Mouse (Mus musculus) intestine, embryonic 16.5 days (tissue): ENCODE data around the gene Lpin2. TPM values are rescaled to one million over a fixed set of nuclear protein-coding genes. Genes with fewer than 3 reads are reported as not detected.

Source experiments
- ATAC-seq: fragments of 200-750 bp; cut with Nextera tagmentation; 2 replicates; pipeline ENCODE4 v1.8.0; 2017; ENCODE audit warnings: moderate TSS enrichment, moderate library complexity
- H3K27ac ChIP-seq: fragments of 300-500 bp; sonication (generic); 2 replicates; pipeline ENCODE4 v1.5.1; 2014; ENCODE audit warnings: mild to moderate bottlenecking, low read length
- H3K27me3 ChIP-seq: fragments of 300-500 bp; sonication (generic); replicated peaks from 2 replicates; pipeline ENCODE4 v1.6.1; 2014; ENCODE audit warnings: low read length, control low read depth, mixed read lengths; ENCODE audit not compliant: control insufficient read depth, insufficient read depth
- H3K36me3 ChIP-seq: fragments of 300-500 bp; sonication (generic); 2 replicates; pipeline ENCODE4 v1.6.1; 2014; ENCODE audit warnings: low read length, control low read depth; ENCODE audit not compliant: control insufficient read depth, insufficient read depth
- H3K4me1 ChIP-seq: fragments of 300-500 bp; sonication (generic); 2 replicates; pipeline ENCODE4 v1.6.1; 2014; ENCODE audit warnings: low read length, control low read depth, mixed read lengths; ENCODE audit not compliant: control insufficient read depth, insufficient read depth
- H3K4me2 ChIP-seq: fragments of 300-500 bp; sonication (generic); 2 replicates; pipeline ENCODE4 v1.6.1; 2014; ENCODE audit warnings: low read depth, low read length, control low read depth
- H3K4me3 ChIP-seq: fragments of 300-500 bp; sonication (generic); 2 replicates; pipeline ENCODE4 v1.5.1; 2014; ENCODE audit warnings: mild to moderate bottlenecking, low read length
- H3K9ac ChIP-seq: fragments of 300-500 bp; sonication (generic); 2 replicates; pipeline ENCODE4 v1.6.1; 2014; ENCODE audit warnings: low read depth, low read length
- H3K9me3 ChIP-seq: fragments of 300-500 bp; sonication (generic); 2 replicates; pipeline ENCODE4 v1.6.1; 2016; ENCODE audit warnings: low read length, control low read depth; ENCODE audit not compliant: control insufficient read depth
- WGBS: fragments of 180-500 bp; shearing (Covaris S2); extraction: QIAGEN DNeasy Blood & Tissue Kit; methylation state at CpG from one replicate; pipeline ENCODE4 v1.1.7; 2014; 5-methylcytosine and 5-hydroxymethylcytosine counted together
- polyA plus RNA-seq: library from polyadenylated mRNA; unstranded; fragments of >200 nt; fragmentation: Nextera tagmentation; extraction: Ambion mirVana; gene quantifications from 2 replicates; pipeline ENCODE4 v1.2.1, GENCODE M21; 2015

The Lpin2 gene
- polyA plus RNA-seq, 1 experiment from 2014 or later: 22.7 TPM

GRCm38 (mm10) chr17:71282716-71283115 lies 100.4 kb downstream of the Lpin2 start:
- ATAC-seq: no peak
- 88% methylated on average over 9 of the region's 9 CpGs for WGBS
- no peak overlapping the region for H3K27ac ChIP-seq
- H3K27me3 ChIP-seq: no peaks in the 10 kb centered on the region
- no peak overlapping the region for H3K9ac ChIP-seq
- H3K4me2 ChIP-seq: no peak overlapping the region
- no peaks in the 10 kb centered on the region; the same call in 1 of the 2 replicates for H3K4me1 ChIP-seq
- no peaks in the 10 kb centered on the region for H3K9me3 ChIP-seq
- no peaks in the 10 kb centered on the region for H3K36me3 ChIP-seq
- H3K4me3 ChIP-seq: no peak overlapping the region

DNA sequence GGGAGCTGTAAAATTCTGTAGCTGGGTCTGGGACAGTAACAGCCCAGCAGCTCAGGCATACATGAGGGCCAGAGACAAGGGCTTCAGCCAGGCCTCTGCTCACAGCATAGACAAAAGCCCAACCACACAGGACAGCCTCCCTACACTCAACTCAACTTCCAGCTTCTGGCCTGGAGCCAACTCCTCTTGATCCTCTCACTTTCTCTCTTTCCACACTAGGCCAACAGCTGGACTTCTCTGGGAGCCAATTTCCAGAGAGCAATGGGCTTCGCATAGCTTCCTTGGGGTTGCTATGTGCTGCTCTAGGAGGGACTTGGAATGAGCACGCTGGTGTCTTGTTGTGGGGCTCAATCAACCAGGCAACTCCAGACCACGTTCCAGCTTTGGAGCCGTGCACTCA lies 100.9 kb downstream of the Lpin2 start:
- Histone ChIP-seq H3K4me1 (no peaks in the 10 kb centered on the region; the same call in 1 of the 2 replicates), H3K27me3 (no peaks in the 10 kb centered on the region), H3K9ac (no peak overlapping the region), H3K9me3 (no peaks in the 10 kb centered on the region), H3K36me3 (no peaks in the 10 kb centered on the region), H3K4me2 (no peak overlapping the region), H3K27ac (no peak overlapping the region), H3K4me3 (no peak overlapping the region)
- ATAC-seq: peak; percentile 82
- 54% methylated on average over 4 of the region's 4 CpGs for WGBS

- H3K4me3 ChIP-seq: no peak overlapping the region
- no peak for ATAC-seq
- no peaks in the 10 kb centered on the region for H3K9me3 ChIP-seq
- no peaks in the 10 kb centered on the region; the same call in 1 of the 2 replicates for H3K4me1 ChIP-seq
- no peaks in the 10 kb centered on the region for H3K27me3 ChIP-seq
- WGBS: 27% methylated on average over 6 of the region's 6 CpGs
- H3K36me3 ChIP-seq: no peaks in the 10 kb centered on the region
- H3K27ac ChIP-seq: no peak overlapping the region
- no peak overlapping the region for H3K4me2 ChIP-seq
- no peak overlapping the region for H3K9ac ChIP-seq
These were observed 102.5 kb downstream of the Lpin2 start for GRCm38 (mm10) chr17:71284890-71285289.

DNA sequence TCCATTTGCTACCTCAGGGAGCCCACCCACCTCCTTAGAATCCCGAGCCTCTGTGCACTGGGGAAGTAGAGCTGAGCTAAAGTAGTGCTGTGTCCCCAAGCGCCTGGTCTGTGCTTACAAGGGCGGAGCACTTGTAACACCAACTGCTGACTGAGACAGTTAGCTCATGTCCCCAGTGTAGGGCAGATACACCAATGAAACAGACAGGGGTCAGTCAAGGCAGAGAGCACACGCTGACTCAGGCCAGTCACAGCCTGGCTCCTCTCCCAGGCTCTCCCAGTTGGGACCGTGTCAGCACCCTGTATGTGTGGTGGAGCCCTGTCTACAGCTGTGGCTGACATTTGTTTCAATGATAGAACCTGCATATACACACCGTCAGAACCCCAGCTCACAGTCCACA lies 103.6 kb downstream of the Lpin2 start:
- no peak for ATAC-seq
- WGBS: 75% methylated on average over 6 of the region's 6 CpGs
- Histone ChIP-seq H3K36me3 (no peaks in the 10 kb centered on the region), H3K9me3 (no peaks in the 10 kb centered on the region), H3K4me1 (no peaks in the 10 kb centered on the region; the same call in 1 of the 2 replicates), H3K4me3 (no peak overlapping the region), H3K4me2 (no peak overlapping the region), H3K9ac (no peak overlapping the region), H3K27me3 (no peaks in the 10 kb centered on the region), H3K27ac (no peak overlapping the region)

DNA sequence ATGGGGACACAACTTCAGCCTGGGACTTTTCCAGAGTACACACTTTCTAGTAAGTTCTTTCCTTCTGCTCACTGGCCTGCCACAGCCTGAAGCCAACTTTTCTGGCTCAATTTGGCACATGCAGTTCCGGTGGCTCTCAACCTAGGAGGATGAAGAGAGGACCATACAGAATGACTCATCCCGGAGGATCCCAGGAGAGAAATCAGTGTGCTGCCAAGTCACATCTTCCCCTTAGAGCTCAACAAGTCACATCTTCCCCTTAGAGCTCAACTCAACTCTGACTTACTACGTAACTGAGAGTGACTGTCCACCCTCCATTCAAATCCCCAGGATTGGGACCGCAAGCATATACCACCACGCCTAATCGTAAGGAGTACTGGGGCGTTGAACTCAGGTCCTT lies 105.2 kb downstream of the Lpin2 start:
- Histone ChIP-seq H3K36me3 (no peaks in the 10 kb centered on the region), H3K4me1 (no peaks in the 10 kb centered on the region; the same call in 1 of the 2 replicates), H3K27me3 (no peaks in the 10 kb centered on the region), H3K9me3 (no peaks in the 10 kb centered on the region), H3K4me2 (no peak overlapping the region), H3K4me3 (no peak overlapping the region), H3K9ac (no peak overlapping the region), H3K27ac (no peak overlapping the region)
- ATAC-seq: no peak
- WGBS: 96% methylated on average over 7 of the region's 7 CpGs

DNA sequence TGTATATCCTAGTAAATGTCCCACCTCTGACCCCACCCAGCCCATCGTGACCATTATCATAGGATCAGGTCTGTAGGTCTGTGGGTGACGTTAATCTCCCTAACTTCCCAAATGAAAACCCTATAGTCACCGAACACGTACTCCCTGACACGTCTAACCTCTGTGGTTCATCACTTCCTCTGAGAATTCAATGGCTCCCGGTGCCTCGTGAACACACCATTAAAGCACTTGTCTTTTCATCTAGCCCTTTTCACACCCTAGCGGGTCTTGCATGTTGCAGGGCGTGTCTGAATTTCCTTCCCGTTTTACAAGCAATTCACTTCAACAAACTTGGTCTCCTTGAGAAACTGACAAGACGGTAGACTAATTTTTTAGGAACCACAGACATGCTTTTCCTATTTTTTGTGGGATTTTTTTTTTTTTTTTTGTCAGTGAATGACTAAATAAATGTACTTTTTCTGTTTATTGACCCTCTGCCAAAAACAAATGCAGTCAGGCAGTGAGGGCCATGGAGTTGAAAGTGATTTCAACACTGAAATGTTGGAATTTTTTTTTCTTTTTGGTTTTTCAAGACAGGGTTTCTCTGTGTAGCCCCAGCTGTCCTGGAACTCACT lies 105.9 kb downstream of the Lpin2 start:
- ATAC-seq: no peak
- 84% methylated on average over 11 of the region's 11 CpGs for WGBS

DNA sequence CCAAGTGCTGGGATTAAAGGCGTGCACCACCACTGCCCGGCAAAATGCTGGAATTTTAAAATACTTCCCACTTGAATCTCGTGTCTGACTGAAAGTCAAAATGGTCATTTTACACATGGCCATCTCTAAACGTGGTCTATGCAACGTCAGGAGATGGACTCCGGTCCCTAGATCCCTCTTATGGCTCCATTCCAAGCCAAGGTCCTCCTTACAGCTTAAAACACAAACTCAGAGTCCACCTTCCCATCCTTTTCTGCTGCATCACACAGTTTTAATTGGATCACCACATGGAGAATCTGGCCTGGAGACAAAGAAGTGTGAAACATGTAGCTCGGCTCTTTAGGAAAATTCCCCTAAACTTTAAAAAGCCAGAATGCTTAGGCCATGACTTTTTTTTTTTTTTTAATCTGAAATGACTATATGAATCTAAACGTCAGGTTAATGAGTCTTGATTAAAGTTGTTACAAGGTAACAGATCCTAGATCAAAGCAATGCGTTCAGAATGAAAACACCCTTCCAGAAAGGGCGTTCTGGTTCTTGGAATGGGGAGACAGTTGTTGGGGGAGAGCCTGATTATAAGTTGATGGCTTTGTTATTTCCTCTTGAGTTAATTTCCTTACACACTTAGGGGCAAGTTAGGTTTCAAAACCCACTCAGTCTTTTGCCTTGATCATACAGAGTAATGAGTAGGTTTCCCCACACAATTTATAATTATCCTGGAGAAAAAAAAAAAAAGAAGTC lies 106.6 kb downstream of the Lpin2 start:
- ATAC-seq: no peak
- H3K9ac ChIP-seq: no peak overlapping the region
- no peaks in the 10 kb centered on the region for H3K36me3 ChIP-seq
- 88% methylated on average over 10 of the region's 10 CpGs for WGBS
- H3K4me3 ChIP-seq: no peak overlapping the region
- H3K9me3 ChIP-seq: no peaks in the 10 kb centered on the region
- no peaks in the 10 kb centered on the region; the same call in 1 of the 2 replicates for H3K4me1 ChIP-seq
- no peaks in the 10 kb centered on the region for H3K27me3 ChIP-seq
- H3K27ac ChIP-seq: no peak overlapping the region
- no peak overlapping the region for H3K4me2 ChIP-seq

More for the DNA sequence above, 105.9 kb downstream of the Lpin2 start:
- H3K9me3 ChIP-seq: no peaks in the 10 kb centered on the region
- no peak overlapping the region for H3K4me3 ChIP-seq
- H3K9ac ChIP-seq: no peak overlapping the region
- H3K27ac ChIP-seq: no peak overlapping the region
- no peak overlapping the region for H3K4me2 ChIP-seq
- no peaks in the 10 kb centered on the region for H3K36me3 ChIP-seq
- no peaks in the 10 kb centered on the region for H3K27me3 ChIP-seq
- no peaks in the 10 kb centered on the region; the same call in 1 of the 2 replicates for H3K4me1 ChIP-seq

GRCm38 (mm10) chr17:71289572-71290176 lies 107.3 kb downstream of the Lpin2 start:
- no peaks in the 10 kb centered on the region for H3K27me3 ChIP-seq
- H3K4me3 ChIP-seq: no peak overlapping the region
- H3K36me3 ChIP-seq: no peaks in the 10 kb centered on the region
- WGBS: 80% methylated on average over 6 of the region's 6 CpGs
- ATAC-seq: peak; percentile 52; the same call in 1 of the 2 replicates
- H3K4me1 ChIP-seq: no peaks in the 10 kb centered on the region; the same call in 1 of the 2 replicates
- H3K9me3 ChIP-seq: no peaks in the 10 kb centered on the region
- H3K27ac ChIP-seq: no peak overlapping the region
- no peak overlapping the region for H3K9ac ChIP-seq
- H3K4me2 ChIP-seq: no peak overlapping the region
